Mouse (Mus musculus): ENCODE measurements around the gene Rab32. TPM values are rescaled to one million over a fixed set of nuclear protein-coding genes. Genes with fewer than 3 reads are reported as not detected.
"Not testable (repeated sequence)": the region's sequence is repeated elsewhere in the genome, so short reads cannot be mapped to it uniquely, and the experiment has no call there.

Gene Rab32
- 31.8 and 39.1 TPM in 2 replicates for total RNA-seq (2017)

DNA sequence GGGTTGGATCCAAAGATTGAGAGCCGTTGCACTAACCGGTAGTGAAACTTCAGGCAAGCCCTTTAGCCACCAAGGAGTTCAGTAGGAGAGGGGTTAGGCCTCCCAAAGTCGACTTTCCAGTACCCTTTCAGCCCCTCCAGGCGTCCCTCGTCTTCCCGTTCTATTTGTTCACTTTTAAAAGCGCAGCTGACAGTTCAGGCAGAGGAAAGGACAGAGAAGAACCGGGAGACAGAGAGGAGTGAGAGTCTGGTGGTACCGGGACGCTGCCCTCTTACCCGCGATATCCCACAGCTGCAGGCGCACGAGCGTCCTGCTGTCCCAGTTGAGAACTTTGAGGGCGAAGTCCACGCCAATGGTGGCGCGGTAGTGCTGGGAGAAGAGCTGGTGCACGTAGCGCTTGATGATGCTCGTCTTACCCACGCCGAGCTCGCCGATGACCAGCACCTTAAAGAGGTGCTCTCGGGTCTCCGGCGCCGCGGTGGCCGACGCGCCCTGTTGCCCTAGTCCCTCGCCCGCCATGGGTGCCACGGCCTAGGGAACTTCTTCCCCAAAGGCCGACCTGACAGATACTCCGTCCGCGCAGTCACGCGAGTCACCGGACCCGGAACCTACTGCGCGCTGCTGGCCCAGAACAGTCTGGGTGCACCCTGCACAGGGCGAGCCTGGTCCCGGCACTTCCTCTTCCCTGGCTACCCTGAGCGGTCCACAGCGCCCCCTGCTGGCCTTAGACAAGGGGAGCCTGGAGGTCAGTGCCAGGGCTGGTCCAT, at the start of gene Rab32:
Rab32 (minus strand) TSS at position 696 of the 767 bp plus-strand sequence.
- ATAC-seq (replicated peaks in 1 of 2; ENCODE audit: insufficient read depth in 1 of 2, low FRiP score in 2 of 2, low TSS enrichment in 1 of 2, low read depth in 1 of 2, poor library complexity in 2 of 2, severe bottlenecking in 2 of 2), result peak; percentile 96 to 98

DNA sequence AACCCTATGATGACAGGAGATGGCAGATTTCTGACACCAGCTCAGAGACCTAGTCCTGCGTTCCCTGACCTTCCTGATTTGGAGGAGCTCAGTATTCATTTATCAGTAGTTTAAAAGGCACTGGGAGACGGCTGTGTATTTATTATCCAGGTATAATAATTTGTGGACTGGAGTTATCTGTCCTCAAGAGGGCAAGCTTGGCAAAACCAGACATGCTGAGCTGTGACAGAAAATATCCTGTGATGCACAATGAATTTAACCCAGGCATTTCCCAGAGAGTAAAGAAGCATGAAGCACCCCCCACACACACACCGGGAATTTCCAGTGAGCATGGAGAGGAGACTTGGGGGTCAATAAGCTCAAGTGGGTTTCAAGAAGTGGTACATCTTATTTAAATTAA, 42.7 kb upstream of the Rab32 start:
- ATAC-seq (replicated peaks in 1 of 2; ENCODE audit: insufficient read depth in 1 of 2, low FRiP score in 2 of 2, low TSS enrichment in 1 of 2, low read depth in 1 of 2, poor library complexity in 2 of 2, severe bottlenecking in 2 of 2), result no peak

DNA sequence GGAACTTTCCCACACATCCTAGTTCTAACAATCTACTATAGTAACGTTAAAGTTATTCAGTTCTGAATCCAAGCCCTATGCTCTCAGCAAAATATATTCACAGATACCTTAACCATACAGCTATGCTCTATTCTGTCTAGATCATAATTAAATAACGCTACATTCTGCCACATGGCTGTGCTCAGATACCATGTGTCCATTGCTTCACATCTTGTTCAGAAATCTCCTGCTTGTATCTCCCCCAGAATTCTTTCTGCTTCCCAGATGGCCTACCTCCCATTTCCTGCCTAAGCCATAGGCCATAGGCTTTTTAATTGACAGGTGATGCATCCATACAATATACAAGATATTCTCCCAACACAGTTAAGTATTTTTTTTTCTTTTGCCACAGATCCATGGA, 39.4 kb upstream of the Rab32 start:
- not testable (repeated sequence) for ATAC-seq (replicated peaks in 1 of 2; ENCODE audit: insufficient read depth in 1 of 2, low FRiP score in 2 of 2, low TSS enrichment in 1 of 2, low read depth in 1 of 2, poor library complexity in 2 of 2, severe bottlenecking in 2 of 2)

DNA sequence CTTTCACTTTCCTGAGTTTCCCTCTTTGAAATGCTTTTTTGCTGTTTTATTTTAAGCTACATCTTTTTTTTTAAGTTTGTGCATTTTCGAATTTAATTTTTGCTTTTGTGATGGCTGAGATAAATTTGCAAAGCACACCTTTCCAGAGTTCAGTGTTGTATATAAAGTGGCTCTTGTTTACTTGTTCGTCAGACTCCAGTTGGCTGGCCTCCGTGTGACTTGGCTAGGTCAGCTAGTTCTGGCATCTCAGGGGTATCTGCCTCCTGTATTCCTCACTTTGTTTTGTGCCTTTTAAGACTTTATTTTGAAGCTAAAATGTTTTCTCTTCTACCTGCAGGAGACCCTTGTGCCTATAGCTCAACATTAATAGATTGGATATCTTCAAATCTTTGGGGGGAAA, 22.7 kb upstream of the Rab32 start:
- no peak for ATAC-seq (replicated peaks in 1 of 2; ENCODE audit: insufficient read depth in 1 of 2, low FRiP score in 2 of 2, low TSS enrichment in 1 of 2, low read depth in 1 of 2, poor library complexity in 2 of 2, severe bottlenecking in 2 of 2)

DNA sequence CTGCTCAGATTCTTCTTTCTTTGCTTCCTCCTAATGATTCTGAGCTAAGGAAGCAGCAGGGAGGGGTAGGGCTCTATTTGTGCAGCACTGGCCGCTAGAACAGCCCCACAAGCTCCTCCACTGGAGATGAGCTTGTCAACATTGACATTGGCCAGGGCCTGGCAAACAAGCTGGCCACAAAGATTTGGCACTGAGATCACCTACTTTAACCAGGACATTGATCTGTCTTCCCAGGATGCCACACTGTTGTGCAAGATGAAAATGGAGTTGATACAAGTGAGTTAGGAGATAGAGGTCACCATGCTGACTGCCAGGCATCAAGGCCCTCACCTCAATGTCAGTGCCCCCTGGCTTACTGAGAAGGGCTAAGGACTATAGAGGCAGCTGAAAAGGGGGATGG, 21.8 kb upstream of the Rab32 start:
- ATAC-seq (replicated peaks in 1 of 2; ENCODE audit: insufficient read depth in 1 of 2, low FRiP score in 2 of 2, low TSS enrichment in 1 of 2, low read depth in 1 of 2, poor library complexity in 2 of 2, severe bottlenecking in 2 of 2), result no peak

DNA sequence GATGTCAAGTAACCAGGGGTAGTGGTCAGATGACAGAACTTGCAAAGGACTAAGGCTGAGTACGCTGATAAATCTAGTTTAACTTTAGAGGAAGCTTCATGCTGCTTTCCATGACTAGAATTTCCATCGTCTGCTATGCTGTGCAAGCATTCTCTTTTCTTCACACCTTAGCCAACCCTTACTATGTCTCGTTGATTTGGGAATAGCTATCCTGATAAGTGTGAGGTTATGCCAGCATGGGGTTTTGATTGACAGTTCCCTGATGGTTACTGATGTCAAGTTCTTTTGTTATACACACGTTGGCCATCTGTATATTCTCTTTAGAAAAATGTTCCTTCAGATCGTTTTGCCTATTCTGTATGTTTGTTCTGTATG, 259 bp upstream of the Rab32 start:
- no peak for ATAC-seq (replicated peaks in 1 of 2; ENCODE audit: insufficient read depth in 1 of 2, low FRiP score in 2 of 2, low TSS enrichment in 1 of 2, low read depth in 1 of 2, poor library complexity in 2 of 2, severe bottlenecking in 2 of 2)

DNA sequence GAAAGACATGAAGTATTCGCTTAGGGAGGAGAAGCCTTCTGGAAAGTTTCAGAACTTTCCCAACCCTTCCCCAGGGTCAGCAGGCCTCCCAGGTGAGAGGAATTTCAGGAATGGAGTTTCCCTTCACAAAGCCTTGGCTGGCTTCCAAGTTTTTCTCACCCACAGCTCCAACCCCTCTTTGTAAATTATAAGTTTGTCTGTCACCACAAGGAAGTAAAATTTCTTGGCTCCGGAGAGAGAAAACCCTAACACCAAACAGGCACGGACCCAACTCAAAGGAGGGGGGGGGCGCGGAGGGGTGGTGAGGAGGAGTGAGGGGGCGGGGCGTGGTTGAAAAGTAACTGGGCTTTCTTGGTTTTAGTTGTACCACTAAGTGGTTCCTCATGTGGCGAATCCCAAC, 980 bp downstream of the Rab32 start:
- peak; percentile 42 to 52 for ATAC-seq (replicated peaks in 1 of 2; ENCODE audit: insufficient read depth in 1 of 2, low FRiP score in 2 of 2, low TSS enrichment in 1 of 2, low read depth in 1 of 2, poor library complexity in 2 of 2, severe bottlenecking in 2 of 2)

DNA sequence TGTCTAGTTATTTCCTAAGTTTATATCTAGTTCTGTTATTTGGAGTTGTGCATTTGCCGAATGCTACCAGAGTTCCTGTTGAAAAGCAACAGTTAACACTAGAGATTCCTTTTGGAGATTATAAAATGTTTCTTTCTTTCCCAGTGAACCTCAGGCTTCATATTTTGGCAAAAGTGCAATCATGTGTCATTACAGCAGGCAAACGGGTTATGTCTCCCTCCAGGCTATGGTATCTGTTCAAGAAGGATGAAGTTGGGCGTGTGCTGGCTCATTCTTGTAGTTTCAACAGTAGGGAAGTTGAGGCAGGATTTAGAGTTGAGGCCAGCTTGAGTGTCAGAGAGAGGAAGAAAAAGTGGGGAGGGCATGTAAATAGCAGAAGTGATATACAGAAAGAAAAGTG, 2.4 kb downstream of the Rab32 start:
- no peak for ATAC-seq (replicated peaks in 1 of 2; ENCODE audit: insufficient read depth in 1 of 2, low FRiP score in 2 of 2, low TSS enrichment in 1 of 2, low read depth in 1 of 2, poor library complexity in 2 of 2, severe bottlenecking in 2 of 2)

DNA sequence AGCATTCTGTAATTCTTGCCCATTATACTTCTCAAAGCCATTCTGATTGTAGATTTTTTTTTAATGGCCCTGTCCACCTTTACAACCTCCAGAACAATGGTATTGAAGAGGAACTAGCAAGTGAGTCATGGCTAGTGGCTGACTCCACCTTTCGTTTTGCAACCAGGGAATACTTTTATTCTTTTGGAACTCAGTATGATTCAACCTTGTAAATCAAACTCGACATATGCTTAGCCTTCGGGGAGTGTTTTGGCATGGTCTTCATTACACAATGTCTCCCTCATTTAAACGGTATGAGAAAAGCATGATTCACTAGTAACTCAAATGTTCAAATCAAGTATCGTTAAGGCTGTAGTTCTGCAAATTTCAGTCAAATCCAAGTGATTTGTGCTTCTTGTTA, 2.8 kb downstream of the Rab32 start:
- no peak for ATAC-seq (replicated peaks in 1 of 2; ENCODE audit: insufficient read depth in 1 of 2, low FRiP score in 2 of 2, low TSS enrichment in 1 of 2, low read depth in 1 of 2, poor library complexity in 2 of 2, severe bottlenecking in 2 of 2)

DNA sequence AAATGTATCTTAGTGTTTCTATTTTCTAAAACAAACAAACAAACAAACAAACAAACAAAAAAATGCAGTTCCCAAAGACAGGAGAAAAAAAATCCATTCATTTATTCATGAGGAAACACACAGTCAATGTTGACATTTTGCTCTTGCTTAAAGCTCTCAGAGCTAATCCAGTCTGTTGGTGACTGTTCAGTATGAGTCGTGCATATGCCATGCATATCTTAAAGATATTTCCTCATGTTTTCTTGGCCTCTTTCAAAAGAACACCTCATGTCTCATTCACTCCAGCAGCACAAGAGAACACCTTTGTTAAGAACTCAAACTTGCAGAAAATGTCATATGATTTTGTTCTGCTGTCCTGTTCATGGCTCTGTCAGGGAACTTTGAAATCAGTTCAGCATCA, 7.9 kb downstream of the Rab32 start:
- ATAC-seq (replicated peaks in 1 of 2; ENCODE audit: insufficient read depth in 1 of 2, low FRiP score in 2 of 2, low TSS enrichment in 1 of 2, low read depth in 1 of 2, poor library complexity in 2 of 2, severe bottlenecking in 2 of 2), result no peak

DNA sequence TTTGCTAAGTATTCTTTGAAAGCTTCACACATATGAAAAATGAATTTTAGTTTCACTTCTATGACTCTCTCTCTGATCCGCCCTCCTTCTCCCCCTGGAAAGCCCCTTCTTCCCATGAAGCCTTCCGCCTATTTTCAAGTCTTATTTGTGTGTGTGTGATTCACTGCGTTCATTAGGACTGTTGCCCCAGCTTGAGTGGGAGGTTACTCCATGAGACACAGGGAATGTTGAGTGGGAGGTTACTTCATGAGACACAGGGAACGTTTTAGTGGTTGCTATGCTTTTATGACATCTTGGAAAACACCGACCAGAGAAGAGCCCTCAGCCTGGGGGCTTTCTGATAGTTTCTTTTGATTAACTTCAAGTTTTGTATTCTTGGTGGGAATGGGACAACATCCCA, 11.4 kb downstream of the Rab32 start:
- no peak for ATAC-seq (replicated peaks in 1 of 2; ENCODE audit: insufficient read depth in 1 of 2, low FRiP score in 2 of 2, low TSS enrichment in 1 of 2, low read depth in 1 of 2, poor library complexity in 2 of 2, severe bottlenecking in 2 of 2)

DNA sequence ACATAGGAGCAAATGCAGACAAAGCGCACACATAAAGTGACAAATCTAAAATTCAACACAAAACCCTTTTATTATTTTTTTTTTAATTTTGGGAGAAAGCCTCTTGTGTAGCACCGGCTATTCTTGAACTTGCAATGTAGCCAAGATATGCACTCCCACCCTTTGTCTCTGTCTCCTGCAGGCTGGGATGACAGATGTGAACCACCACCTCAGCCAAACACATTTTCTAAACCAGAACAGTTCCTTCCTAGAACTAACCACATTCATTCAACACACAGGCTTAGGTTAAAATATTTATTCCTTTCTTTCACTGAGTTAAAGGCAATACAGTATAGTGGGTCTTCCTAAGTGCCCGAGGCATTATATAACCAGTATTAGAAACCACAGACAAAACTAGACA, 13.1 kb downstream of the Rab32 start:
- ATAC-seq (replicated peaks in 1 of 2; ENCODE audit: insufficient read depth in 1 of 2, low FRiP score in 2 of 2, low TSS enrichment in 1 of 2, low read depth in 1 of 2, poor library complexity in 2 of 2, severe bottlenecking in 2 of 2), result no peak

Other genes with a start within 250 kb of the Rab32 start
- gene Adgb, start 85.9 kb downstream of the Rab32 start, total RNA-seq (2017), result not detected in 2 replicates
- not detected in 2 replicates for gene Gm10944, start 123.1 kb upstream of the Rab32 start, total RNA-seq (2017)